Mouse (Mus musculus) B cell, adult 2 months (primary cell): ENCODE results near the gene Man2a2.

Source experiments
- DNase-seq, 2 experiments: peaks; one replicate each; pipeline ENCODE4 v3.0.0; 2022

Man2a2 gene

DNA sequence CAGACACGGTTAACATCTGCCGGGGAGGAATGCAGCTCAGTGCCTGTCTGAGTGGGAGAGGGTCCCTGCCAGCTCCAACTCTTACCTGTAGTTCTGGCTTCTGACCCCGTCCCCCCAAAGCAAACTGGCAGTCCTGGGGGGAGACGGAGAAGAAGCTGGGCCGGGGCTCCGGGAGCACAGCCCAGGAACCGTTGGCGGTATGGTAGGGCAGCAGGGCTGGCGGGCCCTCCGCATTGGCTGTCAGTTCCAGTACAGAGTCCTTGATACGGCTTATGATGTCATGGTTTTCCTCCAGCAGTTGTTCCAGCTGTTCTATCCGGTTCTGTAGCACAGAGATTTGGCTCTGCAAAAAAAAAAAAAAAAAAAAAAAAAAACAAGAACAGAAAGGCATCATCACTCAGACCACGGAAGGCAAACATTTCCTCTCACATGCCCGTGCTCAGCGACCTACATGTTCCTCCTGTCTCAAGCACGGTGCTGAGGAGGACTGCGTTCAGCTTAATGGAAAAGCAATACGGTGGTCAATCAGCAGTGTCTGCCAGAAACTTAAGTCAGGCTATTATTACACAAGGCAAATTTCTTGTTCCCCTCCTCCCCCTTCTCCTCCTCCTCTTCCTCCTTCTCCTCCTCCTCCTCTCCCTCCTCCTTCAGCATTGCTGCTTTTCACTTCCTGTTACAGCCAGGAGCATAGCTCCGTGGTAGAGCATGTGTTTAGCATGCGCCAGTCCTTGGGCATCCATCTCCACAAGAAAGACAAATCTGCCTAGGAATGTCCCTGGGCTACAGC, 2.3 kb downstream of the Man2a2 start:
- peak; percentile 37 to 47 for DNase-seq

DNA sequence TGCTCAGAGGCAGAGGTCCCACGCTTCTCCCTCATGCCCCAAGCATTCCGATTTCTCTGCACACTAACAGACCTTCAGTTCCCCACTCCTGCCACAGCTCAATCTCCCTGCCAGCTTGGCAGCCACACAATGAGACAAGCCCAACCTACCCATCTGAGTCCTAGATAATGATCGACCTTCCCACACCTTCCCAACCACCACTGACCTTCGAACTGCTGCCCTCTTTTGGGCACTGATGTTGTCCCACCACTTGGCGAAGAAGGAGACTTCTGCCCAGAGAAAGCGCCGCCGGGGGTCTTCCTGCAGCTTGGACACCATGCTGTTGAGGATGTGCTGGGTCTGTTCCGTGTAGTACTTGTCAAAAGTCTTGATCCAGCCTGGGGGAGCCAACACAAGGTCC, 3.2 kb downstream of the Man2a2 start:
- DNase-seq, result no peak

DNA sequence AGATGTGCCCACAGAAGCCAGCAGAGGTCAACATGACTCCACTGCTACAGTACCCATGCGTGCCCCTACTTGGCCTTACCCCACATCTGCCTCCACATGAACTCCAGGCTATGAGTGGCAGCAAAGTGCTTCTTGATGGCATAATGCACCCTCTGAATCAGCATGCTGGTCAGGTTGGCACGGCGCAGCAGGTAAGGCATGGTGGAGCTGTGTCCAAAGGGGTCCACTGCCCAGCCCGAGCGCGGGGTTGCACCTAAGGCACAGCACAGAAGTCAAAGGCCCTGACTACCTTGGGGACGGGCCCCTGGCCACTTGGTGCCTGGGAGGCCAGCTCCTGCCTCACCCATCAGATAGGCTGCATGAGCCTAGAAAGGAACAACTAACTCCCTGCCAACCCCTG, 3.9 kb downstream of the Man2a2 start:
- no peak for DNase-seq

DNA sequence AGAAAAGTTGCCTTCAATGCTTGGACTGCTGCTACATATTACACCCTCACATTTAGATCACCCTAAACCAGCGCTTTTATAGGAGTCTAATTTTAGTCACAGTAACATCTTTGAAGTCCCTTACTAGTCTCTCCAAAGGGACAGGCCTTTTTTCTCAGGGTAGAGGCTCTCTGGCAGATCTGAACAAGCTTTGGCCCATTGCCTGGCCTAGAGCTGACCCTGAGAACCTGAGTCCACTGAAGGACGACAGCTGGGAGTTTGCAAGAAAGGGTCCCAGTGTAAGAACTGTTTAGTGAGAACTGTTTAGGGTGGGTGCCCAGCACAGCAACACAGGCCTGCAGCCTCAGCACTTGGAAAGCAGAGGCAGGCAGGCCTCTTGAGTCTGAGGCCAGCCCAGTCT, 5.4 kb downstream of the Man2a2 start:
- DNase-seq, result no peak

DNA sequence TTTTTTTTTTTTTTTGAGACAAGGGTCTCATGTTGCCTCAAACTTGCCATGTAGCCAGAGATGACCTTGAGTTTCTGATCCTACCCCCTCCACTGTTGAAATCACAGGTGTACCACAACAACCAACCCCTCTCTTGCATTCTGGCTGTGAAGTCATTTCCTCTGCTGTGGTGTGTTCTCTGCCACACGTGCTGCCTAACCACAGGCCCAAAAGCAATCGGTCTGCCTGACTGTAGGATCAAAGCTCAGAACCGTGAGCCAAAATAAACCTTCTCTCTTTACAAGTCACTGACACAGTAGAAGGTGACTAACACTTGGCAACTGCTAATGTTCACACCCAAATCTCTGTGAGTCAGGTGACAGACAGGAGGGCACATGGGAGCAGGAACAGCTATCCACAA, 10.7 kb downstream of the Man2a2 start:
- DNase-seq, result no peak

DNA sequence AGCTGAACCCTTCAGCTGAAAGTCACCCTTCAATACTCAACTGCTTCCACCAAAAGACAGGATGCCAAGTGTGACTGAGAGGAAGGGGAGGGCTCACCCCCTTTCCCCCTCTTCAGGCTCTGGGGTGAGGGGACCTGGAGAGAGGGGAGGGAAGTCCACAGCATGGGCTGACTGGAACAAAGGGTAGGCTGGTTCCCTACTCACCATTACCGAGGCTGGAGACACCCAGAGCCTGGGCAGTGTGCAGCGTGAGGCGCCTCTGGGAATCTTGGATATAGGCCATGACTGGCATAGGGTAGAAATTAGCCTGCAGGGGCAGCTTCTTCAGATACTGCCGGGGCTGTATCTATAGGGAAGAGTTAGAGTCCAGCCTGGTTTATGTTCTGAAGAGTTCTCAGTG, 13.1 kb downstream of the Man2a2 start:
- no peak for DNase-seq

DNA sequence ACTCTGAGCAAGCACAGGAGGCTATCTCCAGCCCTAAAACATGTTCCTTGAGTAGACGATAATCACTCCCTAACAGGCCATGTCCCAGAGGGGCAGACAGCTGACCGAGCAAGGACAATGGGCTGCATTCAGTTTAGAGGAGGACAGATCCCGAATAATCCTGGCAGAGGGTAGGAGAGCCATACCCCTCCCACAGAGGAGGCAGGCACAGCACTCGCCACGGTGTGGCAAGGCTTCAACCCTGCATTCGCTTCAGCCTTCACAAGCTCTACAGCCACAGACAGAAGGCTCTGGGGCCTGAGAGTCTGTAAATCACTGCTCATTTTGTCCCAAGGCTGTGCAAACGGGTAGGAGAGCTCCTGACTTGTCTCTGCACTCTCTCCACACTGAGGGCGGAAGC, 14.0 kb downstream of the Man2a2 start:
- DNase-seq, result no peak

DNA sequence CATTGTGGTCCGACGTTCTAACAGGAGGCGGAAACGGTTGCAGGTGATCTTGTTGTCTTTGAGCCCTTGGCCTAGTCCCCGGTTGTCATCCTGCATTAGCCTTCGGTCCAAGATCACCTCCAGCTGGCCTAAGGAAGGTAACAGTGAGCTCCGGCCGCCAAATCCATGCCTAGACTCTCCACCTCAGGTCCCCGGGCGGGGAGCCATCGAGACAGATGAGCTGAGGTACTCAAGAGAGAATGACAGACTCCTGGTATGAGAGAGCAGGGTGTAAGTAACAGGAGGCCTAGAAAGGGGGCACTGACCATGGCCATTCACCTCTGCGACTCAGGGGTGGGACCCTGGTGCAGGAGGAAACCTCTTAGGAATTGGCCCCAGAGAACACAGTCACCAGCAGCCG, 14.8 kb downstream of the Man2a2 start:
- no peak for DNase-seq

DNA sequence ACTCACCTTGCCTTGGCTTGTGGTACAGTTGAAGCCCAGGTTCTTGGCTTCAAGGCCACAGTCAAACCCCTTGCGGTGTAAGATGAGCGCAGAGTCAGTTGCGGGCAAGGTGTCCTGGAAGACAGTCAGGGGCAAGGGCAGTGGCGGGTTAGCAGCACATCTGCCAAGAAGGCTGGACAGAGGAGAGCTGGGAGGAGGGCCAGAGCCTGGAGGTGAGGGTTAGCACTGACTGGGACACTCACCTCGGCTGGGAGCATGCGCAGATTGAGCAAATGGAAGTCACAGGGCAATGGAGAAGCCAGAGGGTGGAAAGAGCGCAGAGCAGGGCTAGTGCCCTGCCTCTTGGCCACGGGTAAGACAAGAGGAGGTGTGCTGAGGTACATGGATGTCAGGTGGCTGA, 18.3 kb downstream of the Man2a2 start:
- no peak for DNase-seq

DNA sequence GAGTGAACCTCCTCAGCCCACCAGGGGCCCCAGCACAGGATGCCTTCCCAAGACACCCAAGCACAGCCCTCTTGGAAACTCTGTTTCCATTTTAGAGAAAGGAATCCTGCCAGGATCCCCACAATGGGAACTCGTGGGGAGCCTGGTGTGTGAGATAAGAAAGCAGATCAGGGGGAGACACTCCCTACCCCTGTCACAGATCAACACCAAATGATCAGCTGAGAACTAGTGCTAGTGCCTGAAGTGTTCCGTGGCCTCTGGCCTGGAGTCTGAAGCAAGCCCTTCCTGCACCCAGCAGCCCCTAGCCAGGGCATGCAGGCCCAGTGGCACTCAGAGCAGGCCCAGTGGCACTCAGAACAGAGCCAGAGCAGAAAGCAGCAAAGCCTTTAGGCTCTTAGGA, 20.4 kb downstream of the Man2a2 start:
- no peak for DNase-seq

DNA sequence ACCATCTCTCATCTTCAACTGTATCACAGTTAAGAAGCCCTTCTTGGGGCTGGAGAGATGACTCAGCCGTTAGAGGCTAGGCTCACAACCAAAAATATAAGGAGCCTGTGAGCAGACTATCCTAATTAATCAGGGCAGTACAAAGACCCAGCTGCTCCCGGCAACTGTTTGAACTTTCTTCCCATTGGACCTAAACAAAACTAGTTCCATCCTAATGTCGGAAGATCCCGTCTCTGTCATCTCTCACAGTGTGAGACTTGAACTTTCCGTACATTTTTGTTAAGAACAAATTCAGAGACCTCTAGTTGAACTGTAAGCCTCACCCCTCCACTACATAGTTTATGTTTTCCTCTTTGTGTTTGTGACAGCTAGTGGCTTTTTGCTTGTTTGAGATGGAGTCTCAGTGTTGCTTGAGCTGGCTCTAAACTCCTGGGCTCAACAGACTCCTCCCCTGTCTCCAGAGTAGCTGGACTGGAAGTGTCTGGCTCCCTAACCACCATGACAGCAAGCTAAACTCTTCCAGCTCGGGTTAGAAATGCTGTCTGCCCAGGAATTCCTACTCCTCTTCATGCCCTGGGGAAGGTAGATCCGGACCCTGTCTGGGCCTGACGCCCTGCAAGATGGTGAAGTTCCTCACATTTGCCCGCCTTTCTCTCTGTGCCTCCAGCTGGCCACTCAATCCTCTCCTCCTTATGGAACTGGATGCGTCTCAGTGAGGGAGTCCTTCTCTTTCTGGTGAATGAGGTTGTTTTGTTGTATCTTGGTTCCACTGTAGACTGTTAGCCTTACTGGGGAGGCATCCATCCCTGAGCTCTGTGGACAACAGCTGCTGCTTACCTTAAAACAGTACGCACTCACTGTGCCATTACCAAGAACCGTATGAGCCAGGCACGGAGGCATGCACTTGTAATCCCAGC, 23.2 kb downstream of the Man2a2 start:
- DNase-seq, result no peak

DNA sequence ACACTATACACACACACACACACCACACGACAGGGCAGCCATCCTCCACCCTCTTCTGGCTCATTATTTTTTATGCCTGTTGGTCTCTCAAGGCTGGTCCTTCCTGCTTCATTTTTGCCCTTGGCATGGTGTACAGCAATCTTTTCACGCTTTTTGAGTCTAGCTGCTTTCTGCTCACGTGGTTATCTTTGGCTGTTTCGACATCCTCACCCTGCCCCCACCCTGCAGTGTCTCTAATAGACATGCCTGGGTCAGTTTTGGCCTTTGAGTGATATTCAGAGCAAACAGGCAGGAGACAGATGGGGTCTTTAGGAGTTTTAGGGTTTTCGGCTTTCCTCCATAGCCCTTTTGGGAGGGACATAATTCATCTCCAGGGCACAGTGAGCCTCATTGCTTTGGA, 24.3 kb downstream of the Man2a2 start:
- DNase-seq, result no peak

DNA sequence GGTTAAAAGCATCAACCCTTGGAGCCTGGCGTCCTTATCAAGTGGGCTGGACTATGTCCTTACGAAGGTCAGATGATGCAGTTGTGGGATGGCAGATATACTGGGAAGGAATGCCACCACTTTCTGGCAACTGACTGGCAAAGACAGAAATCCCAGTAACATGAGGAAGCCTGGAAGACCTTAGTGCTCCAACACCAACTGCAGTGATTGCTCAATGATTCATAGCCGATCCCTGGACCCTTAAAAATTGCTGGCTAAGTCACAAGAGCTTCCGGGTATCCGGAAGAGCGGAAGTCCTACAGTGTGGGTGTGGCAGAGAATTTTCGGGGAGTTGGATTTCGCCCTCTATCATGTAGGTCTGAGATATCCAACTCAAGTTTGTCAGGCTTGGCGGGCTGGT, 25.0 kb downstream of the Man2a2 start:
- DNase-seq, result no peak

DNA sequence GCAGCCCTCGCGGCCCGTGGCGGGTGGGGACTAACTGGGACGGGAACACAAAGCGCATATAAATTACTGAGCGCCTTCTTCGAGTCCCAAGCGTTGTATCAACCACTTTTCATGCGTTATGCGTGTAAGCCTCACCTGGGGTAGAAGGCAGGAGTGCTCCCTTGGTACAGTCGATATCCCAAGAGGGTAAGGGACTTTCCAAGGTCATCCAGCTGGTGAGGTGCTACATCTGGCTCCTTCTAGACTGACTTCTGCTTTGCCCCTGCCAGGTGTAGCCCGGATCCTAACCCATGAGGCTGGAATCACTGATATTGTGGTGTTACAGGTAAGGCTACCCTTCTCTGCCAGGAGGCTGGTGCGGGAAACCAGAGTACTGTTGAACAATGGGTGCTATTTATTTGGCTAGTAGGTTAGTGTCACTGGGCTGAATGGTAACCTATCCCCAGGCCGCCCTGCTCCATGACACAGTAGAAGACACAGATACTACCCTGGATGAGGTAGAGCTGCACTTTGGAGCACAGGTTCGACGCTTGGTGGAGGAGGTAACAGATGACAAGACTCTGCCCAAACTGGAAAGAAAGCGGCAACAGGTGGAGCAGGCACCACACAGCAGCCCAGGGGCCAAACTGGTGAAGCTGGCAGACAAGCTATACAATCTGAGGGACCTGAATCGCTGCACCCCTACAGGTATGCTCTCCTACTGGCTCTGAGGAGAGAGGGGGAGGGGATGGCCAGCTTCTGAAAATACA, 27.7 kb downstream of the Man2a2 start:
- DNase-seq, result no peak

DNA sequence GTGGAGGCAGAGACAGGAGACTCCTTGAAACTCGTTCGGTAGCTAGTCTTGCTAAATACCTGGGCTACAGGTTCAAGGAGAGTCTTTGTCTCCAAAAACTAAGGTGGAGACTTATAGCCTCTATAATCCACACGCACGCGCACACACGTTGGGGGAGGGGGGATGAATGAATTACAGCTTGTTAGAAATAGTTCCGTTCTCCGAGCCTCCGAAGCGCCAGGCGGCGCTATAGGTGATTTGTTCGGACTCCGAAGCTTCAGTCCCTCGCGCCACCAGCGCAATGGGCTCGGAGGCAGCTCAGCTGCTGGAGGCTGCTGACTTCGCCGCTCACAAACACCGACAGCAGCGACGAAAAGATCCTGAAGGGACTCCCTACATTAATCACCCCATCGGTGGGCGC, 28.3 kb downstream of the Man2a2 start, which contains the start of gene Hddc3:
Gene Hddc3 (plus strand): TSS at position 247 of the 400 bp plus-strand sequence.
- peak; percentile 98 for DNase-seq

DNA sequence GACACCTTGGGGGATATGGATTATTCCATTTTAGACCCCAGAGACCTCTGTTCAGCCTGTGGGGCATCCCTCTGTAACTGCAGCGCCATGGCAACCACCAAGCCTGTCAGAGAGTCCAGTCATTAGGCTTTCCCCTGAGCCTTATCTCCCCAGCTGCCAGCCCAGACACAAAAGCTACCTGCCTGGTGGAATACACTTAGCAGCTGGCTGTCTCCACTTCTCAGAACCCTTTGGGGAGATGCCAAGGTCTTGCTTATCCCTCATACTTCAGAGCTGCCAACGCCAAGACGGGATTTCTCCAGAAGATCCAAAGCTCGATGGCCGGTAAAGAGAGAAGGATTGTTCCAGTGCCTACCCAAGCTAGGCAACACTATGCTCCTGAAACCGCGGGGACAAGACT, 29.4 kb downstream of the Man2a2 start:
- DNase-seq, result no peak

DNA sequence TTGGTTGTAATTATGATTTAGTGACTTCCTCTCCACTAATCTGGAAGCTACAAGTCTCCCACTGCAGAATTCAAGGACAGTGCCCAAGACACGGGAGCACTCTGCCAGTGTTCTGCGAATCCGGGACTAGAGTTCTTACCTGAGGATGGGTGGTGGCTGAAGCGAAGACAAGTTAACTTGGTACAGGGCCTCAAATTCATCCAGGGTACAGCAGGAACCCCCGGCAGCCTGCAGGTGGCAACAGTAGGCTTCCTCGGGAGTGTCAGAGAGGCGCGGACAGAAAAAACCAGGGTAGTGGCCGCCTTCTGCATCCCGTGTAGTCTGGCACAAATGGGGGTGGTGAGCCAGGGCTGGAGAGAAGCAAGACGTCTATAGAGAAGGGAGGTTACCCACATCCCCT, 30.4 kb downstream of the Man2a2 start, which contains the start of gene Unc45a:
Gene Unc45a (minus strand): TSS at position 213 of the 400 bp plus-strand sequence.
- peak; percentile 77 to 80 for DNase-seq

DNA sequence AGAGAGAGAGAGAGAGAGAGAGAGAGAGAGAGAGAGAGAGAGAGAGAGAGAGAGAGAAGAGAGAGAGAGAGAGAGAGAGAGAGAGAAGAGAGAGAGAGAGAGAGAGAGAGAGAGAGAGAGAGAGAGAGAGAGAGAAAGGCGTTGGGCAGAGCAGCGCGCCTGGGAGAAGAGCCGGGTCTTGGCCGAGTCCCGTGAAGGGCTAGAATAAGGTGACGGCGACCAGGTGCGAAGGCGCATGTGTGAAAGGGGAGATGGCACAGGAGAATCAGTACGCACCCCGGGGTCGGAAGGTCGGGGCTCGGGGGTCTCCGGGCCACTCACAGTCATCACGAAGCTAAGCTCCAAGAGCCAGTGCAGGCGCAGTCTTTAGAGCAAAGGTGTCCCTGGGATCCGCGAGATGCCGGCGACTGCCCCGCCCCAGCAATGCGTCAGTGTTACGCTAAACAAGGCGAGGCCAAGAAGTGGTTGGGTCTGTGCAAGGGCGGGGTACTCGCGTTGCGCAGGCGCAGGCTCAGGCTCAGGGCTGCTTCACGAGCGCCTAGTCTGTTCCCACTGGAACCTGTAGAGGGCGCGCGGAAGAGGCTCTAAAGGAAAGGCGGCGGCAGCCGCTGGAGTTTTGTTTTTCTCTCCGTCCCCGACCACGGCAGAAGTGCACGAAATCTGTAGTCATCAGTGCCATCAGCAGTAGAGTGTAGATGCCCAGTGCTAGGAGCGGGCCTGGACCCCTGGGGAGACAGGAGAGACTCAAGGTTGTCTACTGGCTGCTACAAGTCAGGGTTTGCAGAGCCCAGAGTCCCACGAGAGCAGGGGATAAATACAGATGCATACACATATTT, 31.2 kb downstream of the Man2a2 start:
- peak; percentile 96 for DNase-seq

DNA sequence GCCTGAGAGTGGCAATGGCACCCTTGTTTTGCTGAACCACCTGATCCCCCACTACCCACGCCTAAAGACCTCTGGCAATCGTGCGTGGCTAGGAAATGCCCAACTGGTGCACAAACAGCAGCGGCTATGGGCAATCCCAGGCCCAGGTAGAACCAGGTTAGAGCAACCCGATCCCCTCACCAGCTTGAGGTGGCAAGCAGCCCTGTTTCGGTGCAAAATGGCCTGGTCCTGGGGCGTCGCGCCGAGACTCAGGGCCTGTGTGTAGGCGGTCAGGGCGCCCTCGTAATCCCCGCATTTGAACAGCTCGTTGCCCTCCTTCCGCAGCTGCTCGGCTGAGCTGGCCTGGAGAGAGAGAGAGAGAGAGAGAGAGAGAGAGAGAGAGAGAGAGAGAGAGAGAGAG, 31.8 kb downstream of the Man2a2 start:
- DNase-seq, result peak; percentile 25 to 32

DNA sequence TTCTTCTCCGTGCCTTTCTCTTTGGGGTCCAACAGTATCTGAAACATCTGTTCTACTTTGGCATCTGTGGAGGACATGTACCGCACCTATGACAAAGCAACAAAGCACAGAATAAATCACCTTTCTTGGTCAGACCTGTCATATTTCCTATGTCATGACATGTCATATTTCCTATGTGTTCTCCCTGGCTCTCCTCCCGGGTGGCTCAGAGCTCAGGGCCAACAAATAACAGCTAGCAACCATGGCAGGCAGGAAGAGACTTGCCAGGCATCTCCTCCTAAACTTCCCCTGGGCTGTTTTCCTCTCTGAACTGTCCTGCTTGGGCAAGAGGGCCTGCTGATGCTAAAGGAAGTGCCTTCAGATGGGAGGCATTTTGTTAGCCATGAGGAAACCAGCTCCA, 34.2 kb downstream of the Man2a2 start:
- no peak for DNase-seq

DNA sequence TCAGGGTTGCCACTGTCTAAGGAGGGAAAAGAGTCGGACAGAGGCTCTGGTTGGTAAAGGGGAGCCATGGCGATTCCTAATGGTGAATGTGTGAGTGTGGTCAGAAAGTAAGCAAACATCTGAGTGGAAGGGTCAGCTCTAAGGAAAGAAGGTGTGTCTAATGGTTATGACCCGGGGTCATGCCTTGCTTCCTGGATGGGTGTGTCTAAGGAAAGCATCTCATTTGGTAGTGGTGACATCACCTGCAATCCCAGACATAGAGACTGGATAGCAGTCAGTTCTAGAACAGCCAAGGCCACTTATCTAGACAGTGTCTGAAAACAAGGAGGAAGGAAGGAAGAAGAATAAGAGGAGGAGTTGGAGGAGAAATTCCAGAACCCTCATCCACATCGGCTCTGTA, 36.3 kb downstream of the Man2a2 start:
- DNase-seq, result no peak

DNA sequence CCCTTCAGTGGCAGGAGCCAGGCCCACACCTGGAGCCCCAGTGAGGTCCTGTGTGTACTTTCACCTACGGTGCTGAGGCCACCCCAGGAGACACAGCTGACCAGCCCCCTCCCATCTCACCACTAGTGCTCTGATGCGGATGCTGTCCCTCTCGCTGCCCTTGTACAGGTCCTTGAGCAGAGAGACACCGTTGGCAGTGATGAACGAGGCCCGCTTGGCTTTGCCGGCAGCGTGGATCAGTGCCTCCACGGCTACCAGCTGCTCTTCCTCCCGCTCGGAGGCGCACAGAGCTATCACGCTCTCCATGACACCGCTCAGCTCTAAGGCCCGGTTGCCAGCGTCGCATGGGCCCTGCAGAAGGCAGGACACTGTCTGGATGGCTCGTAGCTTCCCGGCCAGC, 39.7 kb downstream of the Man2a2 start:
- DNase-seq, result no peak
